Mouse (Mus musculus): ENCODE data around the gene Rbm17.
"Not testable (repeated sequence)": the region's sequence is repeated elsewhere in the genome, so short reads cannot be mapped to it uniquely, and the experiment has no call there.

Rbm17 gene

DNA sequence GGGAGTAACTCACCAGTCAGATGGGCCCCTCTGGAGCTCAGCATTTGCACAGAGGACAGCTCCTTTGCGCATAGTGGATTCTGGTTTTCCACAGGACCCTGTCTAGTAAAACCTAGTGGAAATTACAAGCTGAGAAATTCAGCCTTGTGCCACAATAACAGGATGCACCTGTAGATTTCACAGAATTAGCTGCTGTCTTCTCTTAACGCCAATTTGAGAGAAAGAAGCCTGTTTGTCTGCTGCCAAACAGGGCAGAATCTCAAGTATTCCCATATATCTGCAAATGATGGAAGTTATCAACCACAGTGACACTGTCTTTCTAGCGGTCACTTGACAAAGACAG is 32.2 kb upstream of the Rbm17 start:
- no peaks in the 10 kb centered on the region for H3K9me3 ChIP-seq (ENCODE audit: low read length)
- no peaks in the 10 kb centered on the region for H3K36me3 ChIP-seq (ENCODE audit: insufficient read depth, low read length)
- no peak overlapping the region for H3K4me3 ChIP-seq (replicated peaks; ENCODE audit: low read length)
- TF ChIP-seq CTCF (conservative IDR thresholded peaks at IDR 0.05; ENCODE audit: low read length) (no peak), POU5F1 (IDR thresholded peaks at IDR 0.05; ENCODE audit: borderline replicate concordance, low read length) (no peak), NANOG (IDR thresholded peaks at IDR 0.05; ENCODE audit: borderline replicate concordance, low read length) (no peak)
- H3K27me3 ChIP-seq (ENCODE audit: insufficient read depth, low read length) = no peaks in the 10 kb centered on the region
- no peaks in the 10 kb centered on the region for H3K4me1 ChIP-seq (replicated peaks; ENCODE audit: low read depth, low read length)

- Histone ChIP-seq H3K27me3 (ENCODE audit: insufficient read depth, low read length) (no peaks in the 10 kb centered on the region), H3K9me3 (ENCODE audit: low read length) (no peaks in the 10 kb centered on the region), H3K4me3 (replicated peaks; ENCODE audit: low read length) (no peak overlapping the region), H3K4me1 (replicated peaks; ENCODE audit: low read depth, low read length) (no peaks in the 10 kb centered on the region), H3K36me3 (ENCODE audit: insufficient read depth, low read length) (no peaks in the 10 kb centered on the region)
- TF ChIP-seq NANOG (IDR thresholded peaks at IDR 0.05; ENCODE audit: borderline replicate concordance, low read length) (no peak), CTCF (conservative IDR thresholded peaks at IDR 0.05; ENCODE audit: low read length) (no peak), POU5F1 (IDR thresholded peaks at IDR 0.05; ENCODE audit: borderline replicate concordance, low read length) (no peak)
Measured at GRCm38 (mm10) chr2:11635471-11636137, 31.7 kb upstream of the Rbm17 start.

- H3K36me3 ChIP-seq (ENCODE audit: insufficient read depth, low read length) = no peaks in the 10 kb centered on the region
- no peaks in the 10 kb centered on the region for H3K27me3 ChIP-seq (ENCODE audit: insufficient read depth, low read length)
- no peak for TF ChIP-seq POU5F1 (IDR thresholded peaks at IDR 0.05; ENCODE audit: borderline replicate concordance, low read length)
- no peak for TF ChIP-seq CTCF (conservative IDR thresholded peaks at IDR 0.05; ENCODE audit: low read length)
- no peak for TF ChIP-seq NANOG (IDR thresholded peaks at IDR 0.05; ENCODE audit: borderline replicate concordance, low read length)
- H3K4me1 ChIP-seq (replicated peaks; ENCODE audit: low read depth, low read length) = no peaks in the 10 kb centered on the region
- no peaks in the 10 kb centered on the region for H3K9me3 ChIP-seq (ENCODE audit: low read length)
- H3K4me3 ChIP-seq (replicated peaks; ENCODE audit: low read length) = no peak overlapping the region
Measured at GRCm38 (mm10) chr2:11635035-11635434, 31.1 kb upstream of the Rbm17 start.

GRCm38 (mm10) chr2:11625890-11626289 is 21.9 kb upstream of the Rbm17 start, which contains the start of gene Gm17490:
Gene Gm17490, minus strand, starts transcription at chr2:11626264.
- no peaks in the 10 kb centered on the region for H3K36me3 ChIP-seq (ENCODE audit: insufficient read depth, low read length)
- no peak for TF ChIP-seq NANOG (IDR thresholded peaks at IDR 0.05; ENCODE audit: borderline replicate concordance, low read length)
- TF ChIP-seq POU5F1 (IDR thresholded peaks at IDR 0.05; ENCODE audit: borderline replicate concordance, low read length) = no peak
- TF ChIP-seq CTCF (conservative IDR thresholded peaks at IDR 0.05; ENCODE audit: low read length) = no peak
- H3K9me3 ChIP-seq (ENCODE audit: low read length) = no peaks in the 10 kb centered on the region
- H3K4me1 ChIP-seq (replicated peaks; ENCODE audit: low read depth, low read length) = no peaks in the 10 kb centered on the region
- no peak within 1 kb of the TSS for H3K4me3 ChIP-seq (replicated peaks; ENCODE audit: low read length)
- H3K27me3 ChIP-seq (ENCODE audit: insufficient read depth, low read length) = no peaks in the 10 kb centered on the region

GRCm38 (mm10) chr2:11623726-11624125 is 19.8 kb upstream of the Rbm17 start:
- Histone ChIP-seq H3K9me3 (ENCODE audit: low read length) (no peaks in the 10 kb centered on the region), H3K27me3 (ENCODE audit: insufficient read depth, low read length) (no peaks in the 10 kb centered on the region), H3K4me1 (replicated peaks; ENCODE audit: low read depth, low read length) (peaks cover 7% of the 10 kb centered on the region; the same call in 1 of the 2 replicates), H3K4me3 (replicated peaks; ENCODE audit: low read length) (no peak overlapping the region), H3K36me3 (ENCODE audit: insufficient read depth, low read length) (no peaks in the 10 kb centered on the region)
- no peak for TF ChIP-seq CTCF (conservative IDR thresholded peaks at IDR 0.05; ENCODE audit: low read length)
- TF ChIP-seq NANOG (IDR thresholded peaks at IDR 0.05; ENCODE audit: borderline replicate concordance, low read length) = no peak
- TF ChIP-seq POU5F1 (IDR thresholded peaks at IDR 0.05; ENCODE audit: borderline replicate concordance, low read length) = no peak

DNA sequence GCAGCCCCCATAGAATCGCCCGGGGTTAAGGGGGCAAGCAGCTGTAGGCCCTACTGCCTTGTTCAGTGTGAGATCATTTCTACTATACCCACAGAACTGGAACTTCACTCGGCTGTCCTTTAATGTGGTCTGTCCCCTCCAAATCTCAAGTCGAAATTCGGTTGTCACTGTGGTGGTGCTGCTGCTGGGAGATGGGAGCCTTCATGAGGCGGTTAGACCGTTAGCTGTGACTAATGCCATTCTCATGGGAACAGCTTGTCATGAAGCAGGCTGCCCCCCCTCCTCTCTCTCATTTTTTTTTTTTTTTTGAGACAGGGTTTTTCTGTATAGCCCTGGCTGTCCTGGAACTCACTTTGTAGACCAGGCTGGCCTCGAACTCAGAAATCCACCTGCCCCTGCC is 19.2 kb upstream of the Rbm17 start:
- no peak overlapping the region for H3K4me3 ChIP-seq (replicated peaks; ENCODE audit: low read length)
- TF ChIP-seq NANOG (IDR thresholded peaks at IDR 0.05; ENCODE audit: borderline replicate concordance, low read length) (no peak), POU5F1 (IDR thresholded peaks at IDR 0.05; ENCODE audit: borderline replicate concordance, low read length) (no peak), CTCF (conservative IDR thresholded peaks at IDR 0.05; ENCODE audit: low read length) (no peak)
- peaks cover 7% of the 10 kb centered on the region; the same call in 1 of the 2 replicates for H3K4me1 ChIP-seq (replicated peaks; ENCODE audit: low read depth, low read length)
- no peaks in the 10 kb centered on the region for H3K27me3 ChIP-seq (ENCODE audit: insufficient read depth, low read length)
- H3K36me3 ChIP-seq (ENCODE audit: insufficient read depth, low read length) = no peaks in the 10 kb centered on the region
- no peaks in the 10 kb centered on the region for H3K9me3 ChIP-seq (ENCODE audit: low read length)

DNA sequence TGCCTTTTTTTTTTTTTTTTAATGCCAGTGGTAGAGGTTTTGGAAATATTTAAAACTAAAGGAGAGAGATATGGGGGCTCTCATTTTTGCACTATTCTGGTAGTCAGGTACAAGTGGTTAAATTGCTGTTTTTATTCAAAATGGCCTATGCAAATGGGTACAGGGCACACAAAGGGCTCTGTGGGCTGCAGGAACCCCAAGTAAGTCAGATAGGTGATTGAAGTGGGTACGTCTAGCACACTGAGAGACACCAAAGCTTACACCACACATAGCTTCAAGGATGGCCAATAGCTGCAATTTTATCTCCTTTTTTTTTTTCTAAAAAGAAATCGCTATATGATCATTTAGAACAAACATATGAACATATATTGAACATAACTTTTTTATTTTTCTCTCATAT is 15.6 kb upstream of the Rbm17 start:
- Histone ChIP-seq H3K4me1 (replicated peaks; ENCODE audit: low read depth, low read length) (peaks cover 7% of the 10 kb centered on the region; the same call in 1 of the 2 replicates), H3K36me3 (ENCODE audit: insufficient read depth, low read length) (no peaks in the 10 kb centered on the region), H3K9me3 (ENCODE audit: low read length) (peaks cover 11% of the 10 kb centered on the region), H3K4me3 (replicated peaks; ENCODE audit: low read length) (no peak overlapping the region), H3K27me3 (ENCODE audit: insufficient read depth, low read length) (no peaks in the 10 kb centered on the region)
- no peak for TF ChIP-seq NANOG (IDR thresholded peaks at IDR 0.05; ENCODE audit: borderline replicate concordance, low read length)
- no peak for TF ChIP-seq CTCF (conservative IDR thresholded peaks at IDR 0.05; ENCODE audit: low read length)
- no peak for TF ChIP-seq POU5F1 (IDR thresholded peaks at IDR 0.05; ENCODE audit: borderline replicate concordance, low read length)

GRCm38 (mm10) chr2:11616846-11617245 is 12.9 kb upstream of the Rbm17 start:
- Histone ChIP-seq H3K27me3 (ENCODE audit: insufficient read depth, low read length) (no peaks in the 10 kb centered on the region), H3K36me3 (ENCODE audit: insufficient read depth, low read length) (no peaks in the 10 kb centered on the region), H3K9me3 (ENCODE audit: low read length) (peaks cover 16% of the 10 kb centered on the region), H3K4me3 (replicated peaks; ENCODE audit: low read length) (no peak overlapping the region), H3K4me1 (replicated peaks; ENCODE audit: low read depth, low read length) (peaks cover 7% of the 10 kb centered on the region; the same call in 1 of the 2 replicates)
- TF ChIP-seq POU5F1 (IDR thresholded peaks at IDR 0.05; ENCODE audit: borderline replicate concordance, low read length) (no peak), CTCF (conservative IDR thresholded peaks at IDR 0.05; ENCODE audit: low read length) (no peak), NANOG (IDR thresholded peaks at IDR 0.05; ENCODE audit: borderline replicate concordance, low read length) (no peak)

DNA sequence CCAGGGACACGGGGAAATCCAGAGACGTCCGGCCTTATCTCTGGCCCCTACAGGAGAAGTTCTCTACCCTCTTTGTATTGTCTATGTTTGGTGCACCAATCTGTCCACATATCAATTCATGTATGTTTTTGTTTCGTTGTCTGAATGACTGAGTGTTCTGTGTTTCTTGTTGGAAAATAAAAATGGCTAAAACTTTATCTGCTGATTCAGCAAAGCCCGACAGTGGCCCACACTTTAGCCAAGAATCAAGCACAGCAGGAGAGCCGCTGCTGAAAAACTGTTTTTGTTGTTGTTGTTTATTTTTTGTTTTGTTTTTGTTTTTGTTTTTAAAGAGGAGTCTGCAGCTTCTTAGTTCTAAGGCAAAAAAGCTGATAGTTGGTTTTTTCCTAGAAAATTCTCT is 9.0 kb upstream of the Rbm17 start:
- not testable (repeated sequence) for H3K27me3 ChIP-seq (ENCODE audit: insufficient read depth, low read length); H3K36me3 ChIP-seq (ENCODE audit: insufficient read depth, low read length); H3K4me3 ChIP-seq (replicated peaks; ENCODE audit: low read length); H3K4me1 ChIP-seq (replicated peaks; ENCODE audit: low read depth, low read length)
- H3K9me3 ChIP-seq (ENCODE audit: low read length) = peaks cover 19% of the 10 kb centered on the region

Measured in E14TG2a.4 (cell line).